Comparison of ENCODE assay signal across 8 mouse cellular contexts in the genomic region with DNA sequence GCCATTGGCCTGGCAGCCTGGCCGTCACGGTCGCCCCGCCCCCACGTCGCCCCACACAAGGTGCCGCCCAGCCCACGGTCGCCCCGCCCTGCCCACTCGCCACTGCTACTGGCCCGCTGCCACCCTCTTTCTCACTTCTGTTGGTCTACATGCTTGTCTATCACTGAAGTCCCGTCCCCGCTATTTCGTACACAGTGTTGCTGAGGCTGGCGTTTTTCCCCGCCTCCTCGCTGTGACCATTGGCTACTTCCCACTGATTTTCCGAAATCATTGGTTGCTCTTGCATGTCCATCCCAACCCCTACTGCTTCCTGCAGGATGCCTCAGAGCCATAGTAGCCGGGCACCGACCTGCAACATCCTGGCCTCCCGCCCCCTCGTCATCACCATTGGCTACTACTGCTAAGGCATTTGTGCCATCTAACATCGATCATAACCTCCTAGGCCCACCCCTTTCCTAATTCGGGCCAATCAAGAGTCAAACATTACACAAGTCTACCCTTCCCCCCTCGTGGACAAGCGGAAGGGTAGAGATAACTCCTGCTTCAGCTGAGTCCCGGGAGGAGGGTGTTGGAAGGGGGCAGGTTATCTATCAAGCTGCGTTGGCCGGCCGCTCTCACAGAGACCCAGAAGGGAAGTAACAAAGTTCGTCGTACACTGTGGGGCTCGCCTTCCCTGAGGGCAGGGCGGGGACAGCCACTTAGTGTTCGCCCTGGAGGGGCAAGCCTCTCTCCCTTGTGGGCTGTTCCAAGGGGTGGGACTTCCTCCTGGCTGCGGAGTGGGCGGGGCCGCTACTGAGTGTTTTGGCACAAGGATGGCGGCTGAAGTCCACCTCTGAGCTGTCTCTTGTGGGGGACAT. TPM values are rescaled to one million over a fixed set of nuclear protein-coding genes. Genes with fewer than 3 reads are reported as not detected.
DNase-seq lines count a peak whose midpoint lies in the region; ATAC-seq lines count a peak whose summit lies in the region.

No protein-coding gene starts in this region.

- WGBS in hindbrain, embryonic 11.5 days = under 1% methylated on average over 37 of the region's 40 CpGs

- H3K4me1 ChIP-seq in hindbrain, embryonic 11.5 days (replicated peaks; ENCODE audit: control insufficient read depth, insufficient read depth, low read length) = peaks cover 10% of the 10 kb centered on the region

- peak; percentile 100 for DNase-seq in Muller cell, postnatal 12 days (ENCODE audit: inconsistent ontology term)
- DNase-seq in cerebellum, adult 9-11 months = peak; percentile 100
- peak; percentile 100 for DNase-seq in frontal cortex, adult 2 months (ENCODE audit: extremely low spot score in 1 of 2, low spot score in 1 of 2)
- peak; percentile 99 for DNase-seq in hindbrain, embryonic 11.5 days (ENCODE audit: low spot score)
- DNase-seq in layer of hippocampus, postnatal 10 days (ENCODE audit: low spot score in 2 of 2) = peak; percentile 100
- peak; percentile 100 for DNase-seq in lung, postnatal 10 days
- DNase-seq in ovary, postnatal 36 days (ENCODE audit: low spot score) = peak; percentile 100
- DNase-seq in thymus, postnatal 25 days = peak; percentile 99

- peak overlapping the region; percentile 70 for H3K27ac ChIP-seq in hindbrain, embryonic 11.5 days (ENCODE audit: low read depth, low read length)

- no peaks in the 10 kb centered on the region for H3K36me3 ChIP-seq in hindbrain, embryonic 11.5 days (ENCODE audit: control insufficient read depth, insufficient read depth, low read length)

- H3K9me3 ChIP-seq in hindbrain, embryonic 11.5 days (ENCODE audit: control insufficient read depth, low read length) = no peaks in the 10 kb centered on the region

- peak; percentile 99 for ATAC-seq in hindbrain, embryonic 11.5 days (ENCODE audit: low FRiP score)

- H3K27me3 ChIP-seq in hindbrain, embryonic 11.5 days (ENCODE audit: control insufficient read depth, insufficient read depth, low read length) = no peaks in the 10 kb centered on the region

- H3K9ac ChIP-seq in hindbrain, embryonic 11.5 days (ENCODE audit: low read depth, low read length) = peak overlapping the region; percentile 61

- H3K4me2 ChIP-seq in hindbrain, embryonic 11.5 days (replicated peaks; ENCODE audit: low read depth, low read length) = peak overlapping the region; percentile 59

- peak overlapping the region; percentile 94 for H3K4me3 ChIP-seq in hindbrain, embryonic 11.5 days (ENCODE audit: low read depth, low read length)

RNA-seq across cellular contexts. Expression of a gene that starts 0.5 kb away (rescaled TPM):
- 63.6 and 75.2 TPM in 2 replicates for polyA plus RNA-seq in frontal cortex, adult 2 months (2012; rRNA removed)
- polyA plus RNA-seq in hindbrain, embryonic 11.5 days (2014; fragmentation: Nextera tagmentation; extraction: Ambion mirVana) = 19.1 and 19.5 TPM in 2 replicates
- total RNA-seq in layer of hippocampus, postnatal 10 days (2021) = 10 to 100 TPM; 41.9 to 49.9 TPM

RNA-seq across cellular contexts. Expression of a gene that starts 24.7 kb away (rescaled TPM):
- polyA plus RNA-seq in frontal cortex, adult 2 months (2012; rRNA removed) = 141 and 146 TPM in 2 replicates
- 45.4 and 47.4 TPM in 2 replicates for polyA plus RNA-seq in hindbrain, embryonic 11.5 days (2014; fragmentation: Nextera tagmentation; extraction: Ambion mirVana)
- 100 to 1,000 TPM; 144 to 149 TPM for total RNA-seq in layer of hippocampus, postnatal 10 days (2021)

RNA-seq across cellular contexts. Expression of a gene that starts 24.7 kb away (rescaled TPM):
- 0.30 and 1.0 TPM in 2 replicates for polyA plus RNA-seq in frontal cortex, adult 2 months (2012; rRNA removed)
- polyA plus RNA-seq in hindbrain, embryonic 11.5 days (2014; fragmentation: Nextera tagmentation; extraction: Ambion mirVana) = 0.15 and 0.27 TPM in 2 replicates
- total RNA-seq in layer of hippocampus, postnatal 10 days (2021) = not detected

RNA-seq across cellular contexts. Expression of a gene that starts 32.4 kb away (rescaled TPM):
- 0.40 and 0.54 TPM in 2 replicates for polyA plus RNA-seq in frontal cortex, adult 2 months (2012; rRNA removed)
- polyA plus RNA-seq in hindbrain, embryonic 11.5 days (2014; fragmentation: Nextera tagmentation; extraction: Ambion mirVana) = 0.18 and 0.19 TPM in 2 replicates
- not detected for total RNA-seq in layer of hippocampus, postnatal 10 days (2021)

RNA-seq across cellular contexts. Expression of a gene that starts 39.4 kb away (rescaled TPM):
- 0.61 and 0.64 TPM in 2 replicates for polyA plus RNA-seq in frontal cortex, adult 2 months (2012; rRNA removed)
- 0.71 and 1.3 TPM in 2 replicates for polyA plus RNA-seq in hindbrain, embryonic 11.5 days (2014; fragmentation: Nextera tagmentation; extraction: Ambion mirVana)
- total RNA-seq in layer of hippocampus, postnatal 10 days (2021) = 1 to 10 TPM; 1.1 to 1.4 TPM

Comparison
In these comparisons a context has a peak if more than half of its experiments do, and no peak if none do; other contexts are left out.
1. Peak in every context shown above with its lines: DNase-seq, ATAC-seq, H3K4me3 ChIP-seq and H3K27ac ChIP-seq.